Mouse (Mus musculus) frontal cortex, postnatal 36 days (tissue): ENCODE results near the gene Triobp.
A peak's percentile ranks its signal among the peaks of the same experiment; 100 is the strongest.

Experiments used
- DNase-seq, 2 experiments: peaks; one replicate each; pipeline ENCODE4 v3.0.0; 2022; ENCODE audit warnings: low spot score in 2 of 2

Triobp gene

GRCm38 (mm10) chr15:78962885-78963284 is 15.4 kb downstream of the Triobp start:
- DNase-seq, result peak in 1 of 2 experiments; percentile 44

GRCm38 (mm10) chr15:78971626-78972025 is 24.1 kb downstream of the Triobp start:
- DNase-seq, result no peak

GRCm38 (mm10) chr15:78973950-78974349 is 26.4 kb downstream of the Triobp start:
- DNase-seq, result no peak

- DNase-seq, result no peak
Measured at GRCm38 (mm10) chr15:78977676-78978159, 30.2 kb downstream of the Triobp start.

DNA sequence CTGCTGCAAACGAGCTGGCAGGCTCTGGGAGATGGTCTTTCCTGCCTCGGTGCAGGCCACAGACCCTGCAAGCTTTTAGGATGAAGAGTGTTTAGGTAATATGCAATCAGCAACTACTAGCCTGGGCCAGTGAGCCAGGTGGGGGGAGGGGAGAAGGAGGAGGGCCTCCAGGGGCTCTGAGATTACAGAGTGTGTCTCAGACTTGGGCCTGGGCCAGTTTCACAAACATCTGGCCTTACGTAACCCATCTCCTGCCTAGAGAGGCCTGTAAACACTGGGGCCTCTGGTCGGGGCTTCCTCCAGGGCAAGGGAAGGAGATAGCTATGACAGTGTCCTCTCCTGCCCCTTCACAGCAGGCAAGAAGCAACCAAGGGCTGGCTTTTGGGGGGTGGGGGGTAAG is 31.4 kb downstream of the Triobp start:
- no peak for DNase-seq

GRCm38 (mm10) chr15:78980084-78980483 is 32.6 kb downstream of the Triobp start:
- no peak for DNase-seq

- DNase-seq, result peak in 1 of 2 experiments; percentile 24
Measured at GRCm38 (mm10) chr15:78982658-78983435, 35.3 kb downstream of the Triobp start.

- peak in 1 of 2 experiments; percentile 13 for DNase-seq
Measured at GRCm38 (mm10) chr15:78983436-78984285, 36.1 kb downstream of the Triobp start.

DNA sequence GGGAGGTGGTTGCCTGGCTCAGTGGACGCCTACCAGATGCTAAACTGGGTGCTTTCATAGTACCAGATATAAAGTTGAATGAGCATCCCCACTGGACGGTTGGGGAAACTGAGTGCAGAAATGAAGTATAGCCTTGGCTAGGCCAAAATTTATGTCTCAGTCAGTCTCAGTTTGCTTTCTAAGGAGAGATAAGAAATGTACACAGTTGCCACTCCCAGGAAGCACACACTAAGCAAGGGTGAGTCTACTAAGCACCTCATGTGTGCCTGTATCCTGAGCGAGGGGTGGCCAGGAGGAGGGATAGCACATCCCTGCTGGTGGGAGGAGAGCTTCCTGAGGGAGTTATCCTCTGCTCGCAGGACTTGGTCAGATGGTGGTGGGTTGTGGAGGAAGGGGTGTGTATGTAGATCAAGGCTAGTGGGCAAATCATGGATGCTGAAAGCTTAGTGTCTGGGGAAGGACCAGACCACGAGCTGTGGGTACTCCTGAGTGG is 36.8 kb downstream of the Triobp start:
- DNase-seq, result peak in 1 of 2 experiments; percentile 3

GRCm38 (mm10) chr15:78986536-78987220 is 39.2 kb downstream of the Triobp start:
- no peak for DNase-seq

DNA sequence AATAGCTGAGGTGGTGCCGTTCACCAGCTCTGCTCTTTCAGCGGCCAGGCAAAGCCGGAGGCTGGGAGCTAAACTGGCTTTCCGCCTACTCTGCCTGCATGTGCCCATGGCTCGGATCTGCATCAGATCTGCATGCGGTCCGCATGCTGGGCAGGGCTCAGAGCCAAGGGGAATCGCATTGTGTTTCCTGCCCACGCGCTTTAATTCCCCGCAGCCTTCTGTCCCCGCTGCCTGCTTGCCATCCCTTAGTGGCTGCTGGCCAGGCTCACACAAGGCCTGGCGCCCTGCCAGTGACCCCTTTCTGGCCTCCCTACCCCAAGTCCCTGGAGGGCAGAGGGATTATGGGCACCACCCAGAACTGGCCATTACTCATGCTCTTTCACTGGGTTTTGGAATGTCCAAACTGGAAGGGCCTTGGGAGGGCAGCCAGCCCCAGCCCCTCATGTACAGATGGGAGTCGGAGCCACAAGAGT is 41.0 kb downstream of the Triobp start:
- peak; percentile 85 to 91 for DNase-seq

DNA sequence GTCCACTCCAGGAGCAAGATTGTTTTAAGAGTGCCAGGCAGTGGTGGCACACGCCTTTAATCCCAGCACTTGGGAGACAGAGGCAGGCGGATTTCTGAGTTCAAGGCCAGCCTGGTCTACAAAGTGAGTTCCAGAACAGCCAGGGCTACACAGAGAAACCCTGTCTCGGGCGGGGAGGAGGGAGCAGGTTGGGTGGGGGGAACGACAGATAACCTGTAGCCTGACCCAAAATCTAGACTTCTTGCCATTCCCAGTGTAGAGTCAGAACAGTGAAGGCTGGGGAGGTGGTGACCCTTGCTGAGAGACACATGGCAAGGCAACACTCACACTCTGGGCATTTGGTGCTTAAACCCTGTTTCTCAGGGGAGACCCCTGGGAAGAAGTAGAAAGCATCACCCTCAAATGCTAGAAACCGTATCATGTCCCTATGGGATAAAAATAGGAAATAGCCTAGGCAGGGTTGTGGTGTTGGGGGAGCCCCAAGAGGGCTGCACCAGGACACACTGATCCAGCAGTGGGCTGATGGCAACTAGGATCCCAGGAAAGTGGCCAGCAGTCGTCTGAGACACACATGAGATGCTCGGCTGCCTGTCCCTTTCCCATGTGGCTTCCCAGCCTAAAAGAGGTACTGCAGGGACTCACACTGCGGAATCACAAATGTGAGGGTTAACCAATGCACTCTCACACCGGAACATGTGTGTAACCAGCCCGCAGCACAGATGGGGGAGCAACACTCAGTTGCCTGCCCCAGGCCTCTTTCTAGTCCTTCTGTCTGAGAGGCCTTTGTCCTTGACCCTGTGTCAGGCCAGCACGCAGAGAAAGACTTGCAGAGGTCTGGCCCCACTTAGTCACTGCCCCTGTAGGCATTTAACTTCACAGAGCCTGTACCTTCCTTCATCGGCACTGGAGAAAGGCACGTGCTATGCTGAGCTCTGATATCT is 41.9 kb downstream of the Triobp start:
- DNase-seq, result no peak

- DNase-seq, result no peak
Measured at GRCm38 (mm10) chr15:78990093-78990463, 42.6 kb downstream of the Triobp start.

DNA sequence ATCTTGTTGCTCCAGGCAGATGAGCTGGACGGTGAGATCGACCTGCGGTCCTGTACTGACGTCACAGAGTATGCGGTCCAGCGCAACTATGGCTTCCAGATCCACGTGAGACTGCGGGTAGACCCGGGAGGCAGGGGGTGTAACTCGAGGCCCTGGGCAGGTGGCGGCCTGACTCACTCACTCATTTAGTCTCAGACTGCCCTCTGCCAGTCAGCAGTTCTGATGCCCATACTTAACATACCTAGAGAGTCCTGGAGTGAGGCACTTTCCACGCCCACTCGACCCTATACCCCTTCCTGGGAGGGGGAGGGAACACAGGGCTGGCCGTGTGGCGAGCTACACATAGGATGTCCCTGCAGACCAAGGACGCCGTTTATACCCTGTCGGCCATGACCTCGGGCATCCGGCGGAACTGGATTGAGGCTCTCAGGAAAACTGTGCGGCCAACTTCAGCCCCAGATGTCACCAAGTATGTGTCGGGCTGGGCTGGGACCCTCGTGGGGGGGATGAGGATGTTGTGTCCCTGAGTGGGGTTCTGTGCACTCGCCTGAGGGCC is 43.5 kb downstream of the Triobp start:
- DNase-seq, result no peak

DNA sequence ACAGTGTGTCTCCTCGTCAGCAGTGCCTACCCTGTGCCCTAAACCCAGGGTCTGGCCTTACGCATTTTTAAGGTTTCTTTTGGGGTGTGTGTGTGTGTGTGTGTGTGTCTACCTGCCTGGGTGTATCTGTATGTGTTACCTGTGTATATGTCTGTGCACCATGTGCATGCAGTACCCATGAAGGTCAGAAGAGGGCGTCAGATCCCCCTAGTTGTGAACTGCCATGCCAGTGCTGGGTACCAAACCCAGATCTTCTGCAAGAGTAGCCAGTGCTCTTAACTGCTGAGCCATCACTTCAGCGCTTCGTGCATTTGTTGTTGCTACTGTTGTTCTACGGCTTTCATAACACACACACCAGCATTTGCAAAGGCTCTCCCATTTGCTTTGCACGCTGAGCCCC is 44.7 kb downstream of the Triobp start:
- DNase-seq, result no peak

DNA sequence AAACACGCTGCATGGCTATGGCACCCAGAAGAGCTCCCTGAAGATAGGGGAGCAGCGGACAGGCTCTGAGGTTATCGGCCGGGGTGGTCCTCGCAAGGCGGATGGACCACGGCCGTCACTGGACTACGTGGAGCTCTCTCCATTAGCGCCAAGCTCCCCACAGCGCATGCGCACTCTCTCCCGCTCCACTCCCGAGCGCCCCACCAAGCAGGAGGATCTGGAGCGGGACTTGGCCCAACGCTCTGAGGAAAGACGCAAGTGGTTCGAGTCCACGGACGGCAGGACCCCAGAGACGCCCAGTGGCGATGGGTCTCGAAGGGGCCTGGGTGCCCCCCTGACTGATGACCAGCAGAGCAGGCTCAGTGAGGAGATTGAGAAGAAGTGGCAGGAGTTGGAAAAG is 45.4 kb downstream of the Triobp start:
- no peak for DNase-seq

GRCm38 (mm10) chr15:78995916-78996315 is 48.4 kb downstream of the Triobp start:
- no peak for DNase-seq

- no peak for DNase-seq
Measured at GRCm38 (mm10) chr15:78996663-78997062, 49.1 kb downstream of the Triobp start.

- DNase-seq, result no peak
Measured at GRCm38 (mm10) chr15:78998348-78998747, 50.8 kb downstream of the Triobp start.

- DNase-seq, result no peak
Measured at GRCm38 (mm10) chr15:78999586-78999985, 52.1 kb downstream of the Triobp start.
